ENCODE assay signal across 10 mouse cellular contexts in genomic region chr12:100316094-100316493, GRCm38 (mm10).
DNase-seq lines count a peak whose midpoint lies in the region; ATAC-seq and TF ChIP-seq lines count a peak whose summit lies in the region.
"Had no signal": no experiment of that assay in that cellular context is flagged by ENCODE, and none has a peak within 500 bp of the region (broad histone marks: within the 10 kb centered on the region; RNA-seq: fewer than 3 reads in every experiment).

No protein-coding gene starts in this region.

- no peaks in the 10 kb centered on the region for H3K9me3 ChIP-seq in forebrain, embryonic 15.5 days
- no peaks in the 10 kb centered on the region for H3K9me3 ChIP-seq in midbrain, embryonic 12.5 days

- peaks cover 48% of the 10 kb centered on the region for H3K4me1 ChIP-seq in forebrain, embryonic 15.5 days
- peaks cover 44% of the 10 kb centered on the region for H3K4me1 ChIP-seq in midbrain, embryonic 12.5 days

- WGBS in forebrain, embryonic 15.5 days, result 64% methylated on average over 9 of the region's 9 CpGs
- 83% methylated on average over 9 of the region's 9 CpGs for WGBS in midbrain, embryonic 12.5 days

- no peak for TF ChIP-seq POLR2A in brain, embryonic 14.5 days (IDR thresholded peaks at IDR 0.05; ENCODE audit: borderline replicate concordance, extremely low read depth, insufficient read depth, insufficient read length, poor library complexity, severe bottlenecking)

- DNase-seq in layer of hippocampus, adult 2 months (ENCODE audit: low spot score in 2 of 2), result no peak
- DNase-seq in layer of hippocampus, adult 11-12 months (ENCODE audit: low spot score), result no peak
- DNase-seq in brain, embryonic 14.5 days (ENCODE audit: low read depth), result peak; percentile 66
- no peak for DNase-seq in heart, adult 18-20 months
- DNase-seq: kidney, adult 11 months; lung, embryonic 14.5 days had no signal

- H3K4me2 ChIP-seq in forebrain, embryonic 15.5 days (replicated peaks), result no peak overlapping the region
- no peak overlapping the region for H3K4me2 ChIP-seq in midbrain, embryonic 12.5 days (replicated peaks)
- H3K4me2 ChIP-seq: heart, embryonic 11.5 days; lung, embryonic 14.5 days had no signal

- no peak overlapping the region for H3K9ac ChIP-seq in forebrain, embryonic 15.5 days (replicated peaks)
- H3K9ac ChIP-seq in midbrain, embryonic 12.5 days (replicated peaks), result no peak overlapping the region
- H3K9ac ChIP-seq: lung, embryonic 14.5 days had no signal

- TF ChIP-seq CTCF in layer of hippocampus, adult 2 months (conservative IDR thresholded peaks at IDR 0.05), result no peak
- no peak for TF ChIP-seq CTCF in brain, embryonic 14.5 days (IDR thresholded peaks at IDR 0.05; ENCODE audit: borderline replicate concordance, extremely low read depth, insufficient read depth, insufficient read length)

- H3K4me3 ChIP-seq in layer of hippocampus, adult 2 months, result no peak overlapping the region
- H3K4me3 ChIP-seq in forebrain, embryonic 15.5 days, result no peak overlapping the region
- no peak overlapping the region for H3K4me3 ChIP-seq in midbrain, embryonic 12.5 days

- H3K27ac ChIP-seq in layer of hippocampus, adult 2 months, result peak overlapping the region; percentile 89
- peak overlapping the region; percentile 53 for H3K27ac ChIP-seq in forebrain, embryonic 15.5 days (replicated peaks)
- peak overlapping the region; percentile 75; the same call in 1 of the 2 replicates for H3K27ac ChIP-seq in midbrain, embryonic 12.5 days (replicated peaks)

- ATAC-seq in forebrain, embryonic 15.5 days (replicated peaks), result 0 out of 2 replicates have a peak, but pooled peaks have one; percentile 34
- ATAC-seq in midbrain, embryonic 12.5 days (ENCODE audit: low FRiP score, low read depth), result no peak
- ATAC-seq in megakaryocyte progenitor cell, adult 5-6 weeks (replicated peaks; ENCODE audit: poor library complexity), result no peak

- no peaks in the 10 kb centered on the region for H3K27me3 ChIP-seq in forebrain, embryonic 15.5 days
- H3K27me3 ChIP-seq in midbrain, embryonic 12.5 days, result no peaks in the 10 kb centered on the region

- no peaks in the 10 kb centered on the region for H3K36me3 ChIP-seq in forebrain, embryonic 15.5 days
- peaks cover 7% of the 10 kb centered on the region for H3K36me3 ChIP-seq in midbrain, embryonic 12.5 days
